ENCODE assay signal across 23 mouse cellular contexts in genomic region chr7:84681558-84681957, GRCm38 (mm10). TPM values are rescaled to one million over a fixed set of nuclear protein-coding genes. Genes with fewer than 3 reads are reported as not detected.
DNase-seq lines count a peak whose midpoint lies in the region; ATAC-seq lines count a peak whose summit lies in the region.
"Had no signal": no experiment of that assay in that cellular context is flagged by ENCODE, and none has a peak within 500 bp of the region (broad histone marks: within the 10 kb centered on the region; RNA-seq: fewer than 3 reads in every experiment).

No protein-coding gene starts in this region.

- peaks cover 74% of the 10 kb centered on the region for H3K4me1 ChIP-seq in liver, embryonic 13.5 days (replicated peaks)
- H3K4me1 ChIP-seq in liver, embryonic 12.5 days: peaks cover 68% of the 10 kb centered on the region

- intact Hi-C loops in left cerebral cortex, postnatal 4 days (cut with DNase I): no loop called here

- H3K27ac ChIP-seq in liver, embryonic 13.5 days: peak overlapping the region; percentile 48; the same call in 1 of the 2 replicates
- H3K27ac ChIP-seq in liver, embryonic 12.5 days: no peak overlapping the region; the same call in 1 of the 2 replicates
- H3K27ac ChIP-seq: hindbrain, embryonic 15.5 days; neural tube, embryonic 12.5 days had no signal

- no peak overlapping the region for H3K4me2 ChIP-seq in liver, embryonic 13.5 days
- H3K4me2 ChIP-seq in liver, embryonic 12.5 days: no peak overlapping the region
- H3K4me2 ChIP-seq: heart, embryonic 12.5 days; hindbrain, embryonic 15.5 days; neural tube, embryonic 12.5 days had no signal

- 93% methylated on average over 1 of the region's 1 CpGs for WGBS in liver, embryonic 13.5 days (ENCODE audit: insufficient replicate concordance)
- WGBS in liver, embryonic 12.5 days (ENCODE audit: insufficient replicate concordance): 76% methylated on average over 1 of the region's 1 CpGs

- no peak overlapping the region for H3K4me3 ChIP-seq in liver, embryonic 13.5 days (replicated peaks)
- H3K4me3 ChIP-seq in liver, embryonic 12.5 days: no peak overlapping the region
- H3K4me3 ChIP-seq: erythroblast, embryonic 14.5 days; heart, embryonic 12.5 days; hindbrain, embryonic 15.5 days; neural tube, embryonic 12.5 days had no signal

- H3K36me3 ChIP-seq in liver, embryonic 13.5 days: no peaks in the 10 kb centered on the region
- H3K36me3 ChIP-seq in liver, embryonic 12.5 days: no peaks in the 10 kb centered on the region
- H3K36me3 ChIP-seq: heart, embryonic 12.5 days; hindbrain, embryonic 15.5 days; neural tube, embryonic 12.5 days had no signal

- ATAC-seq in liver, embryonic 13.5 days (ENCODE audit: low read depth): no peak
- ATAC-seq in liver, embryonic 12.5 days: no peak
- peak; percentile 39; the same call in 1 of the 2 replicates for ATAC-seq in megakaryocyte progenitor cell, adult 5-6 weeks (replicated peaks; ENCODE audit: poor library complexity)
- ATAC-seq: midbrain, embryonic 16.5 days; Patski had no signal

- no peaks in the 10 kb centered on the region for H3K9me3 ChIP-seq in liver, embryonic 13.5 days (replicated peaks)
- H3K9me3 ChIP-seq in liver, embryonic 12.5 days (replicated peaks): no peaks in the 10 kb centered on the region
- H3K9me3 ChIP-seq: heart, embryonic 12.5 days; hindbrain, embryonic 15.5 days; neural tube, embryonic 12.5 days had no signal

- no peak overlapping the region for H3K9ac ChIP-seq in liver, embryonic 13.5 days
- H3K9ac ChIP-seq in liver, embryonic 12.5 days: no peak overlapping the region
- H3K9ac ChIP-seq: heart, embryonic 12.5 days; hindbrain, embryonic 15.5 days; neural tube, embryonic 12.5 days had no signal

- DNase-seq in liver, embryonic 13.5 days: no peak
- peak; percentile 62 for DNase-seq in CD4-positive helper T cell, adult 2 months (ENCODE audit: low read depth, low spot score)
- DNase-seq in T-cell, adult 2 months (ENCODE audit: low spot score): peak; percentile 50
- DNase-seq in gastrocnemius, postnatal 10 days: no peak
- no peak for DNase-seq in c-Kit-positive CD71-positive TER-119-positive erythroid progenitor cells, embryonic 14.5 days (ENCODE audit: low spot score)
- DNase-seq in left cerebral cortex, postnatal 4 days: no peak
- DNase-seq: cerebellum, postnatal 25 days; gastrocnemius, postnatal 36 days; kidney, adult 11 months; kidney, postnatal 14 days; layer of hippocampus, adult 9-11 months; lung, adult 2 months; lung, postnatal 36 days; spleen, adult 18-20 months; thymus, adult 18-20 months had no signal

- H3K27me3 ChIP-seq in liver, embryonic 13.5 days: no peaks in the 10 kb centered on the region
- H3K27me3 ChIP-seq in liver, embryonic 12.5 days (replicated peaks): no peaks in the 10 kb centered on the region
- H3K27me3 ChIP-seq: heart, embryonic 12.5 days; hindbrain, embryonic 15.5 days; neural tube, embryonic 12.5 days; Patski had no signal

RNA-seq across cellular contexts. Expression of gene Zfand6, which starts 8.2 kb away (rescaled TPM):
- 129 and 146 TPM in 2 replicates for polyA plus RNA-seq in liver, embryonic 13.5 days (2015; fragmentation: Nextera tagmentation; extraction: Ambion mirVana)
- polyA plus RNA-seq in liver, embryonic 12.5 days (2016; fragmentation: Nextera tagmentation; extraction: Ambion mirVana): 125 and 126 TPM in 2 replicates
- 83.3 and 86.9 TPM in 2 replicates for total RNA-seq in megakaryocyte progenitor cell, adult 5-6 weeks (2015)
- total RNA-seq in megakaryocyte progenitor cell, adult 5-6 weeks (2017): 62.8 and 71.7 TPM in 2 replicates
- total RNA-seq in gastrocnemius, postnatal 10 days (2021): 10 to 100 TPM; 91.7 to 96.4 TPM
- total RNA-seq in left cerebral cortex, postnatal 4 days (2021): 10 to 100 TPM; 66.1 to 75.1 TPM

Comparison
In these comparisons a context has a peak if more than half of its experiments do, and no peak if none do; other contexts are left out.
1. DNase-seq: peak in CD4-positive helper T cell, adult 2 months (single experiment) and T-cell, adult 2 months (single experiment); none in liver, embryonic 13.5 days (single experiment), gastrocnemius, postnatal 10 days (single experiment), c-Kit-positive CD71-positive TER-119-positive erythroid progenitor cells, embryonic 14.5 days (single experiment) and left cerebral cortex, postnatal 4 days (single experiment).